Mouse (Mus musculus): ENCODE results near the gene Tll1. TPM values are rescaled to one million over a fixed set of nuclear protein-coding genes. Genes with fewer than 3 reads are reported as not detected.

Gene Tll1
- polyA plus RNA-seq, 1 experiment = not detected

- H3K4me1 ChIP-seq (ENCODE audit: control insufficient read depth, insufficient read depth, low read length) = no peaks in the 10 kb centered on the region
- no peak overlapping the region for H3K27ac ChIP-seq (ENCODE audit: control insufficient read depth, insufficient read depth, low read depth, low read length, poor library complexity)
- TF ChIP-seq POLR2A (IDR thresholded peaks at IDR 0.05; ENCODE audit: borderline replicate concordance, control insufficient read depth, low read depth, low read length) = no peak
- TF ChIP-seq CTCF (IDR thresholded peaks at IDR 0.05; ENCODE audit: control insufficient read depth, insufficient read depth, low read length) = no peak
- H3K4me3 ChIP-seq (replicated peaks; ENCODE audit: control insufficient read depth, low read depth, low read length) = no peak overlapping the region
- whole genome bisulfite sequencing = 82% methylated on average over 2 of the region's 2 CpGs
These were observed 32.3 kb downstream of the Tll1 start for GRCm38 (mm10) chr8:64173759-64174158.

- Histone ChIP-seq H3K27ac (ENCODE audit: control insufficient read depth, insufficient read depth, low read depth, low read length, poor library complexity) (no peak overlapping the region), H3K4me3 (replicated peaks; ENCODE audit: control insufficient read depth, low read depth, low read length) (no peak overlapping the region), H3K4me1 (ENCODE audit: control insufficient read depth, insufficient read depth, low read length) (no peaks in the 10 kb centered on the region)
- 67% methylated on average over 9 of the region's 9 CpGs for WGBS
- no peak for TF ChIP-seq POLR2A (IDR thresholded peaks at IDR 0.05; ENCODE audit: borderline replicate concordance, control insufficient read depth, low read depth, low read length)
- no peak for TF ChIP-seq CTCF (IDR thresholded peaks at IDR 0.05; ENCODE audit: control insufficient read depth, insufficient read depth, low read length)
These were observed 52.9 kb downstream of the Tll1 start for GRCm38 (mm10) chr8:64152899-64153891.

- TF ChIP-seq POLR2A (IDR thresholded peaks at IDR 0.05; ENCODE audit: borderline replicate concordance, control insufficient read depth, low read depth, low read length) (no peak), CTCF (IDR thresholded peaks at IDR 0.05; ENCODE audit: control insufficient read depth, insufficient read depth, low read length) (no peak)
- Histone ChIP-seq H3K4me3 (replicated peaks; ENCODE audit: control insufficient read depth, low read depth, low read length) (no peak overlapping the region), H3K27ac (ENCODE audit: control insufficient read depth, insufficient read depth, low read depth, low read length, poor library complexity) (no peak overlapping the region), H3K4me1 (ENCODE audit: control insufficient read depth, insufficient read depth, low read length) (no peaks in the 10 kb centered on the region)
- 77% methylated on average over 9 of the region's 9 CpGs for WGBS
These were observed 53.8 kb downstream of the Tll1 start for GRCm38 (mm10) chr8:64152216-64152804.

- WGBS = 83% methylated on average over 1 of the region's 1 CpGs
- Histone ChIP-seq H3K4me1 (ENCODE audit: control insufficient read depth, insufficient read depth, low read length) (no peaks in the 10 kb centered on the region), H3K27ac (ENCODE audit: control insufficient read depth, insufficient read depth, low read depth, low read length, poor library complexity) (no peak overlapping the region), H3K4me3 (replicated peaks; ENCODE audit: control insufficient read depth, low read depth, low read length) (no peak overlapping the region)
- no peak for TF ChIP-seq POLR2A (IDR thresholded peaks at IDR 0.05; ENCODE audit: borderline replicate concordance, control insufficient read depth, low read depth, low read length)
- no peak for TF ChIP-seq CTCF (IDR thresholded peaks at IDR 0.05; ENCODE audit: control insufficient read depth, insufficient read depth, low read length)
These were observed 69.5 kb downstream of the Tll1 start for GRCm38 (mm10) chr8:64136593-64136992.

GRCm38 (mm10) chr8:64107190-64107589 lies 98.9 kb downstream of the Tll1 start:
- H3K4me1 ChIP-seq (ENCODE audit: control insufficient read depth, insufficient read depth, low read length) = no peaks in the 10 kb centered on the region
- TF ChIP-seq POLR2A (IDR thresholded peaks at IDR 0.05; ENCODE audit: borderline replicate concordance, control insufficient read depth, low read depth, low read length) = no peak
- no peak for TF ChIP-seq CTCF (IDR thresholded peaks at IDR 0.05; ENCODE audit: control insufficient read depth, insufficient read depth, low read length)
- whole genome bisulfite sequencing = 65% methylated on average over 2 of the region's 2 CpGs
- no peak overlapping the region for H3K4me3 ChIP-seq (replicated peaks; ENCODE audit: control insufficient read depth, low read depth, low read length)
- no peak overlapping the region for H3K27ac ChIP-seq (ENCODE audit: control insufficient read depth, insufficient read depth, low read depth, low read length, poor library complexity)

- no peak overlapping the region for H3K27ac ChIP-seq (ENCODE audit: control insufficient read depth, insufficient read depth, low read depth, low read length, poor library complexity)
- 53% methylated on average over 2 of the region's 2 CpGs for WGBS
- no peaks in the 10 kb centered on the region for H3K4me1 ChIP-seq (ENCODE audit: control insufficient read depth, insufficient read depth, low read length)
- no peak overlapping the region for H3K4me3 ChIP-seq (replicated peaks; ENCODE audit: control insufficient read depth, low read depth, low read length)
- TF ChIP-seq POLR2A (IDR thresholded peaks at IDR 0.05; ENCODE audit: borderline replicate concordance, control insufficient read depth, low read depth, low read length) (no peak), CTCF (IDR thresholded peaks at IDR 0.05; ENCODE audit: control insufficient read depth, insufficient read depth, low read length) (no peak)
These were observed 132.7 kb downstream of the Tll1 start for GRCm38 (mm10) chr8:64073396-64073795.

GRCm38 (mm10) chr8:64059867-64060266 lies 146.2 kb downstream of the Tll1 start:
- Histone ChIP-seq H3K4me1 (ENCODE audit: control insufficient read depth, insufficient read depth, low read length) (no peaks in the 10 kb centered on the region), H3K4me3 (replicated peaks; ENCODE audit: control insufficient read depth, low read depth, low read length) (no peak overlapping the region), H3K27ac (ENCODE audit: control insufficient read depth, insufficient read depth, low read depth, low read length, poor library complexity) (no peak overlapping the region)
- WGBS = 81% methylated on average over 2 of the region's 2 CpGs
- TF ChIP-seq CTCF (IDR thresholded peaks at IDR 0.05; ENCODE audit: control insufficient read depth, insufficient read depth, low read length) = no peak
- TF ChIP-seq POLR2A (IDR thresholded peaks at IDR 0.05; ENCODE audit: borderline replicate concordance, control insufficient read depth, low read depth, low read length) = no peak

- Histone ChIP-seq H3K4me1 (ENCODE audit: control insufficient read depth, insufficient read depth, low read length) (no peaks in the 10 kb centered on the region), H3K27ac (ENCODE audit: control insufficient read depth, insufficient read depth, low read depth, low read length, poor library complexity) (no peak overlapping the region), H3K4me3 (replicated peaks; ENCODE audit: control insufficient read depth, low read depth, low read length) (no peak overlapping the region)
- 79% methylated on average over 4 of the region's 4 CpGs for WGBS
- TF ChIP-seq CTCF (IDR thresholded peaks at IDR 0.05; ENCODE audit: control insufficient read depth, insufficient read depth, low read length) (no peak), POLR2A (IDR thresholded peaks at IDR 0.05; ENCODE audit: borderline replicate concordance, control insufficient read depth, low read depth, low read length) (no peak)
These were observed 148.5 kb downstream of the Tll1 start for GRCm38 (mm10) chr8:64057571-64057970.

Measured in bone marrow, adult 2 months (tissue).